Mouse (Mus musculus) ES-Bruce4 (cell line): ENCODE results near the gene Cry2.

Source experiments
- EP300 ChIP-seq: IDR thresholded peaks from 2 replicates; pipeline ENCODE4 v1.6.1; 2011; ENCODE audit warnings: low read depth, low read length; ENCODE audit not compliant: insufficient read depth
- POLR2A ChIP-seq: IDR thresholded peaks from one replicate; pipeline ENCODE4 v1.8.1; 2011; ENCODE audit warnings: low read length; ENCODE audit not compliant: insufficient read depth

DNA sequence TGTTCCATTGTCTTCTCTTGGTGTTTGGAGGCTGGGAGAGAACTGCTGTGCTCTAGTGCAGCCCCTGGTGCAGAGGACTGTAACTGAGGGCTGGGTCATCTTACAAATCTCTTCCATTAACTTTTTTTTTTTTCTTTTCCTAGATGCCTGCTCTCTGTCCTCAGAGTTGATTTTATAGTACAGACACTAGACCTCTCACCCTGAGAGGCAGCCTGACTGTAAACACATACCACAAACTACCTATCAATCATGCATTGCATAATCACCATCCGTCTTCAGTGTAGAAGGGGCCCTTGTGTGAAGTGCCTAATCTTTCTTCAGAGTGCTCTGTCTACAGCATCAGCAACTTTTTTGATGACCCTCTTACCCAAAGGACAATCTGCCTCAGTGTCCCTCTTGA is 48.7 kb upstream of the Cry2 start:
- no peak for TF ChIP-seq POLR2A
- TF ChIP-seq EP300 = no peak
